Mouse (Mus musculus) left cerebral cortex, postnatal 25 days (tissue): ENCODE results near the gene Stbd1. TPM values are rescaled to one million over a fixed set of nuclear protein-coding genes. Genes with fewer than 3 reads are reported as not detected.

Experiments
- DNase-seq, 2 experiments: peaks; one replicate each; pipeline ENCODE4 v3.0.0; 2022; ENCODE audit warnings: low spot score in 2 of 2, mixed read lengths in 1 of 2
- intact Hi-C: fragments of 180-260 bp; cut with DNase I; formaldehyde crosslinking; loops from one replicate; pipeline ENCODE4 v1.15.1; 2025
- total RNA-seq, 2 experiments: library from RNA; stranded (reverse); gene quantifications; 2 replicates each; pipeline ENCODE4 v1.2.3; 2021

Stbd1 gene
- total RNA-seq, 2 experiments from 2014 or later: 0.71 to 0.87 TPM

GRCm38 (mm10) chr5:92627896-92628295 is 25.1 kb downstream of the Stbd1 start:
- intact Hi-C loops: no loop called here
- no peak for DNase-seq

GRCm38 (mm10) chr5:92633526-92633925 is 30.7 kb downstream of the Stbd1 start:
- no peak for DNase-seq
- intact Hi-C loops: no loop called here

- DNase-seq: no peak
- intact Hi-C loops: no loop called here
Observed at GRCm38 (mm10) chr5:92634916-92635315, 32.1 kb downstream of the Stbd1 start.

GRCm38 (mm10) chr5:92635891-92636290 is 33.0 kb downstream of the Stbd1 start:
- no peak for DNase-seq
- intact Hi-C loops: no loop called here

GRCm38 (mm10) chr5:92640861-92641260 is 38.0 kb downstream of the Stbd1 start:
- no peak for DNase-seq
- intact Hi-C loops: no loop called here

Other genes with a start within 250 kb of the Stbd1 start
- gene Nup54, start 167.8 kb upstream of the Stbd1 start, total RNA-seq: 10 to 100 TPM; 26.4 to 28.7 TPM
- gene Scarb2, start 96.2 kb upstream of the Stbd1 start, total RNA-seq: 10 to 100 TPM; 81.9 to 84.5 TPM
- gene Fam47e, start 48.0 kb upstream of the Stbd1 start, total RNA-seq: under 1 TPM; 0.30 to 0.34 TPM
- gene Ccdc158, start 72.2 kb downstream of the Stbd1 start, total RNA-seq: under 1 TPM; 0.18 to 0.76 TPM
- gene Shroom3, start 80.4 kb downstream of the Stbd1 start, total RNA-seq: 1 to 10 TPM; 4.4 to 4.9 TPM